Mouse (Mus musculus) embryo, embryonic 11 days (tissue): ENCODE results near the gene Ak4.
"Not testable (repeated sequence)": the region's sequence is repeated elsewhere in the genome, so short reads cannot be mapped to it uniquely, and the experiment has no call there.

ENCODE experiments used
- DNase-seq: peaks from one replicate; pipeline ENCODE4 v3.0.0-alpha.2; 2015

The Ak4 gene

GRCm38 (mm10) chr4:101424495-101424894, 5.4 kb downstream of the Ak4 start:
- no peak for DNase-seq

GRCm38 (mm10) chr4:101425119-101425518, 6.0 kb downstream of the Ak4 start:
- DNase-seq, result no peak

GRCm38 (mm10) chr4:101425666-101426065, 6.6 kb downstream of the Ak4 start:
- no peak for DNase-seq

GRCm38 (mm10) chr4:101426566-101426965, 7.5 kb downstream of the Ak4 start:
- DNase-seq, result no peak

- no peak for DNase-seq
Measured at GRCm38 (mm10) chr4:101427886-101428680, 9.0 kb downstream of the Ak4 start.

- DNase-seq, result no peak
Measured at GRCm38 (mm10) chr4:101429073-101429472, 10.0 kb downstream of the Ak4 start.

- DNase-seq, result no peak
Measured at GRCm38 (mm10) chr4:101430000-101430399, 10.9 kb downstream of the Ak4 start.

- no peak for DNase-seq
Measured at GRCm38 (mm10) chr4:101436761-101437512, 17.9 kb downstream of the Ak4 start.

GRCm38 (mm10) chr4:101438271-101438670, 19.2 kb downstream of the Ak4 start:
- no peak for DNase-seq

- peak; percentile 25 for DNase-seq
Measured at GRCm38 (mm10) chr4:101439738-101440389, 20.8 kb downstream of the Ak4 start.

GRCm38 (mm10) chr4:101442791-101443190, 23.7 kb downstream of the Ak4 start:
- no peak for DNase-seq

- no peak for DNase-seq
Measured at GRCm38 (mm10) chr4:101443419-101443991, 24.4 kb downstream of the Ak4 start.

GRCm38 (mm10) chr4:101445660-101446059, 26.6 kb downstream of the Ak4 start:
- DNase-seq, result no peak

GRCm38 (mm10) chr4:101446606-101447005, 27.5 kb downstream of the Ak4 start:
- DNase-seq, result not testable (repeated sequence)

GRCm38 (mm10) chr4:101448701-101449100, 29.6 kb downstream of the Ak4 start:
- DNase-seq, result no peak

GRCm38 (mm10) chr4:101449344-101449743, 30.3 kb downstream of the Ak4 start:
- DNase-seq, result no peak

- DNase-seq, result no peak
Measured at GRCm38 (mm10) chr4:101450150-101450780, 31.2 kb downstream of the Ak4 start.

GRCm38 (mm10) chr4:101451089-101451488, 32.0 kb downstream of the Ak4 start:
- DNase-seq, result no peak

GRCm38 (mm10) chr4:101452829-101453228, 33.8 kb downstream of the Ak4 start:
- no peak for DNase-seq

- DNase-seq, result no peak
Measured at GRCm38 (mm10) chr4:101457176-101457575, 38.1 kb downstream of the Ak4 start.

- peak; percentile 60 for DNase-seq
Measured at GRCm38 (mm10) chr4:101458341-101458740, 39.3 kb downstream of the Ak4 start.

- DNase-seq, result no peak
Measured at GRCm38 (mm10) chr4:101459358-101459757, 40.3 kb downstream of the Ak4 start.

- DNase-seq, result no peak
Measured at GRCm38 (mm10) chr4:101460114-101460513, 41.0 kb downstream of the Ak4 start.
